Mouse (Mus musculus) bone marrow, adult 2 months (tissue): ENCODE measurements around the gene Mmrn1.

Experiments used
- CTCF ChIP-seq: fragments of 200-500 bp; IDR thresholded peaks from 2 replicates; pipeline ENCODE4 v1.5.1; 2011; ENCODE audit warnings: low read length, control low read depth; ENCODE audit not compliant: control insufficient read depth, insufficient read depth
- POLR2A ChIP-seq: fragments of 200-500 bp; IDR thresholded peaks from 2 replicates; pipeline ENCODE4 v1.6.1; 2011; ENCODE audit warnings: low read depth, mild to moderate bottlenecking, control low read depth, low read length, borderline replicate concordance; ENCODE audit not compliant: control insufficient read depth

DNA sequence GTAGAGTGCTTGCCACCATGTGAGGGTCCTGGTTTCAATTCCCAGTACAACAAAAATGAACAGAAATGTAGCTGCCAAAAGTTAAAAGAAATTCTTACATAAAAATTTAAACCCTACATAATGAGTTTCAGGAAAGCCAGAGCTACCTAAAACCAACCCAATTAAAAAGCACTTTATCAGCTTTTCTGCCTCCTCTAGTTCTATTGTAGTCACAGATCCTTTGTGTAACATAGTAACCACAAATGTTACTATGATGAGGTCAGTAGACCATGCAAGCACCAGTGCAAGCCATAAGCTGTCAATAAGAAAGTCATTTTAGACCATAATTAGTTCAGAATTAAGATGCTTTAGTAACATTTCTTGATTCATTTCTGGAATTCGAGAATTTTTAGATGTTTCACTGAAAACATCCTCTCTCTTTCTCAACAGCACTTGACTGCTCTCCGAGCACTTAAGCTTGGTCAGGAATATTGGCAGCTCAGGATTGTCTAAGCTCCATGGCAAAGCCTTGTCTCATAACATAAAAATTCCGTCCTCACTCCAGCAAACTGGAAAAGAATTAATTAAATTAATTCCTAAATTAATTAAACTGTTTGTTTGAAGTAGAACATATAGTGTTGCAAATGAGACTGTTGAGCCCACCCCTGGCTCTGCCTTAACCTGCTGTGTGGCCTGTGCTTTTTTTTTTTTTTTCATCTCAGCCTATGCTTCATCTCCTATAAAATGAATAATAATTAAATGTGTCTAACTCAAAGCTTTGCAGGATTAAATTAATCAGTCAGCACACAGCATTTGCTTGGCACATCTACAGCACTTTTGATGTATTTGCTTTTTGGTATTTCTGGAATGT, 79.4 kb downstream of the Mmrn1 start:
- TF ChIP-seq POLR2A (no peak), CTCF (no peak)
